Mouse (Mus musculus): ENCODE measurements at regions not wholly inside any gene's neighbourhood (a gene's known extent, or its start where the extent isn't known, plus 50 kb on each side); places are given as distances from the start of the nearest gene placed in this dataset.
A peak's percentile ranks its signal among the peaks of the same experiment; 100 is the strongest.

GRCm38 (mm10) chr17:14532298-14532978 lies 161.6 kb downstream of the Thbs2 start:
- no peaks in the 10 kb centered on the region for H3K9me3 ChIP-seq (replicated peaks; ENCODE audit: control insufficient read depth, low read length)
- 65% methylated on average over 8 of the region's 8 CpGs for WGBS
- H3K27me3 ChIP-seq (ENCODE audit: control insufficient read depth, insufficient read depth, low read length) = no peaks in the 10 kb centered on the region
- peak overlapping the region; percentile 48; the same call in 1 of the 2 replicates for H3K27ac ChIP-seq (ENCODE audit: low read length)
- H3K4me2 ChIP-seq (ENCODE audit: low read depth, low read length) = no peak overlapping the region
- no peak; the same call in 1 of the 2 replicates for ATAC-seq (replicated peaks; ENCODE audit: extremely low read depth, insufficient read depth, low FRiP score)
- H3K9ac ChIP-seq (ENCODE audit: low read length) = no peak overlapping the region
- H3K36me3 ChIP-seq (ENCODE audit: control insufficient read depth, insufficient read depth) = no peaks in the 10 kb centered on the region
- H3K4me1 ChIP-seq (ENCODE audit: control insufficient read depth, insufficient read depth, low read length) = no peaks in the 10 kb centered on the region
- H3K4me3 ChIP-seq (ENCODE audit: low read length) = no peak overlapping the region

GRCm38 (mm10) chr17:14531796-14532195 lies 162.2 kb downstream of the Thbs2 start:
- 89% methylated on average over 3 of the region's 3 CpGs for WGBS
- no peak for ATAC-seq (replicated peaks; ENCODE audit: extremely low read depth, insufficient read depth, low FRiP score)

GRCm38 (mm10) chr17:14527691-14528090 lies 166.3 kb downstream of the Thbs2 start:
- H3K4me3 ChIP-seq (ENCODE audit: low read length) = no peak overlapping the region
- H3K9ac ChIP-seq (ENCODE audit: low read length) = no peak overlapping the region
- no peaks in the 10 kb centered on the region for H3K4me1 ChIP-seq (ENCODE audit: control insufficient read depth, insufficient read depth, low read length)
- H3K36me3 ChIP-seq (ENCODE audit: control insufficient read depth, insufficient read depth) = no peaks in the 10 kb centered on the region
- no peaks in the 10 kb centered on the region for H3K9me3 ChIP-seq (replicated peaks; ENCODE audit: control insufficient read depth, low read length)
- no peak for ATAC-seq (replicated peaks; ENCODE audit: extremely low read depth, insufficient read depth, low FRiP score)
- H3K27ac ChIP-seq (ENCODE audit: low read length) = no peak overlapping the region
- H3K4me2 ChIP-seq (ENCODE audit: low read depth, low read length) = no peak overlapping the region
- H3K27me3 ChIP-seq (ENCODE audit: control insufficient read depth, insufficient read depth, low read length) = peaks cover 6% of the 10 kb centered on the region
- 75% methylated on average over 2 of the region's 2 CpGs for WGBS

More at GRCm38 (mm10) chr17:14531796-14532195, 162.2 kb downstream of the Thbs2 start:
- Histone ChIP-seq H3K27ac (ENCODE audit: low read length) (peak overlapping the region; percentile 48; the same call in 1 of the 2 replicates), H3K4me2 (ENCODE audit: low read depth, low read length) (no peak overlapping the region), H3K27me3 (ENCODE audit: control insufficient read depth, insufficient read depth, low read length) (no peaks in the 10 kb centered on the region), H3K4me3 (ENCODE audit: low read length) (no peak overlapping the region), H3K9ac (ENCODE audit: low read length) (no peak overlapping the region), H3K36me3 (ENCODE audit: control insufficient read depth, insufficient read depth) (no peaks in the 10 kb centered on the region), H3K9me3 (replicated peaks; ENCODE audit: control insufficient read depth, low read length) (no peaks in the 10 kb centered on the region), H3K4me1 (ENCODE audit: control insufficient read depth, insufficient read depth, low read length) (no peaks in the 10 kb centered on the region)

- peaks cover 13% of the 10 kb centered on the region for H3K27me3 ChIP-seq (ENCODE audit: control insufficient read depth, insufficient read depth, low read length)
- 65% methylated on average over 7 of the region's 7 CpGs for WGBS
- no peak overlapping the region for H3K9ac ChIP-seq (ENCODE audit: low read length)
- H3K4me3 ChIP-seq (ENCODE audit: low read length) = no peak overlapping the region
- H3K4me1 ChIP-seq (ENCODE audit: control insufficient read depth, insufficient read depth, low read length) = no peaks in the 10 kb centered on the region
- no peak for ATAC-seq (replicated peaks; ENCODE audit: extremely low read depth, insufficient read depth, low FRiP score)
- no peak overlapping the region for H3K4me2 ChIP-seq (ENCODE audit: low read depth, low read length)
- H3K36me3 ChIP-seq (ENCODE audit: control insufficient read depth, insufficient read depth) = no peaks in the 10 kb centered on the region
- no peak overlapping the region for H3K27ac ChIP-seq (ENCODE audit: low read length)
- no peaks in the 10 kb centered on the region for H3K9me3 ChIP-seq (replicated peaks; ENCODE audit: control insufficient read depth, low read length)
These were observed 168.8 kb downstream of the Thbs2 start for GRCm38 (mm10) chr17:14525255-14525654.

GRCm38 (mm10) chr17:14524426-14525236 lies 169.4 kb downstream of the Thbs2 start:
- H3K4me2 ChIP-seq (ENCODE audit: low read depth, low read length) = no peak overlapping the region
- H3K4me1 ChIP-seq (ENCODE audit: control insufficient read depth, insufficient read depth, low read length) = no peaks in the 10 kb centered on the region
- no peaks in the 10 kb centered on the region for H3K9me3 ChIP-seq (replicated peaks; ENCODE audit: control insufficient read depth, low read length)
- WGBS = 46% methylated on average over 13 of the region's 13 CpGs
- H3K9ac ChIP-seq (ENCODE audit: low read length) = no peak overlapping the region
- no peak overlapping the region for H3K4me3 ChIP-seq (ENCODE audit: low read length)
- H3K27ac ChIP-seq (ENCODE audit: low read length) = no peak overlapping the region
- no peaks in the 10 kb centered on the region for H3K36me3 ChIP-seq (ENCODE audit: control insufficient read depth, insufficient read depth)
- no peak for ATAC-seq (replicated peaks; ENCODE audit: extremely low read depth, insufficient read depth, low FRiP score)
- peaks cover 17% of the 10 kb centered on the region for H3K27me3 ChIP-seq (ENCODE audit: control insufficient read depth, insufficient read depth, low read length)

GRCm38 (mm10) chr17:14522011-14522410 lies 172.0 kb downstream of the Thbs2 start:
- H3K9ac ChIP-seq (ENCODE audit: low read length) = no peak overlapping the region
- no peaks in the 10 kb centered on the region for H3K36me3 ChIP-seq (ENCODE audit: control insufficient read depth, insufficient read depth)
- no peak overlapping the region for H3K4me2 ChIP-seq (ENCODE audit: low read depth, low read length)
- no peak overlapping the region for H3K4me3 ChIP-seq (ENCODE audit: low read length)
- no peak for ATAC-seq (replicated peaks; ENCODE audit: extremely low read depth, insufficient read depth, low FRiP score)
- H3K27ac ChIP-seq (ENCODE audit: low read length) = no peak overlapping the region
- H3K9me3 ChIP-seq (replicated peaks; ENCODE audit: control insufficient read depth, low read length) = no peaks in the 10 kb centered on the region
- H3K4me1 ChIP-seq (ENCODE audit: control insufficient read depth, insufficient read depth, low read length) = 0 out of 2 replicates have a peak, but pooled peaks cover 5% of the 10 kb centered on the region
- peaks cover 17% of the 10 kb centered on the region for H3K27me3 ChIP-seq (ENCODE audit: control insufficient read depth, insufficient read depth, low read length)
- 51% methylated on average over 2 of the region's 2 CpGs for WGBS

GRCm38 (mm10) chr17:14520565-14520964 lies 173.5 kb downstream of the Thbs2 start:
- no peaks in the 10 kb centered on the region for H3K9me3 ChIP-seq (replicated peaks; ENCODE audit: control insufficient read depth, low read length)
- no peaks in the 10 kb centered on the region for H3K36me3 ChIP-seq (ENCODE audit: control insufficient read depth, insufficient read depth)
- H3K4me1 ChIP-seq (ENCODE audit: control insufficient read depth, insufficient read depth, low read length) = 0 out of 2 replicates have a peak, but pooled peaks cover 5% of the 10 kb centered on the region
- no peak overlapping the region for H3K27ac ChIP-seq (ENCODE audit: low read length)
- no peak overlapping the region for H3K9ac ChIP-seq (ENCODE audit: low read length)
- 12% methylated on average over 5 of the region's 5 CpGs for WGBS
- no peak for ATAC-seq (replicated peaks; ENCODE audit: extremely low read depth, insufficient read depth, low FRiP score)
- H3K4me2 ChIP-seq (ENCODE audit: low read depth, low read length) = no peak overlapping the region
- no peak overlapping the region for H3K4me3 ChIP-seq (ENCODE audit: low read length)
- H3K27me3 ChIP-seq (ENCODE audit: control insufficient read depth, insufficient read depth, low read length) = peaks cover 19% of the 10 kb centered on the region

GRCm38 (mm10) chr17:14519367-14519766 lies 174.7 kb downstream of the Thbs2 start:
- H3K27me3 ChIP-seq (ENCODE audit: control insufficient read depth, insufficient read depth, low read length) = peaks cover 27% of the 10 kb centered on the region
- H3K4me1 ChIP-seq (ENCODE audit: control insufficient read depth, insufficient read depth, low read length) = 0 out of 2 replicates have a peak, but pooled peaks cover 5% of the 10 kb centered on the region
- 77% methylated on average over 4 of the region's 4 CpGs for WGBS
- no peak overlapping the region for H3K4me3 ChIP-seq (ENCODE audit: low read length)
- H3K4me2 ChIP-seq (ENCODE audit: low read depth, low read length) = no peak overlapping the region
- no peaks in the 10 kb centered on the region for H3K9me3 ChIP-seq (replicated peaks; ENCODE audit: control insufficient read depth, low read length)
- ATAC-seq (replicated peaks; ENCODE audit: extremely low read depth, insufficient read depth, low FRiP score) = no peak
- no peak overlapping the region for H3K9ac ChIP-seq (ENCODE audit: low read length)
- H3K36me3 ChIP-seq (ENCODE audit: control insufficient read depth, insufficient read depth) = no peaks in the 10 kb centered on the region
- no peak overlapping the region for H3K27ac ChIP-seq (ENCODE audit: low read length)

GRCm38 (mm10) chr17:14518216-14518615 lies 175.8 kb downstream of the Thbs2 start:
- no peak overlapping the region for H3K9ac ChIP-seq (ENCODE audit: low read length)
- no peaks in the 10 kb centered on the region for H3K9me3 ChIP-seq (replicated peaks; ENCODE audit: control insufficient read depth, low read length)
- H3K36me3 ChIP-seq (ENCODE audit: control insufficient read depth, insufficient read depth) = no peaks in the 10 kb centered on the region
- H3K4me1 ChIP-seq (ENCODE audit: control insufficient read depth, insufficient read depth, low read length) = 0 out of 2 replicates have a peak, but pooled peaks cover 5% of the 10 kb centered on the region
- H3K27me3 ChIP-seq (ENCODE audit: control insufficient read depth, insufficient read depth, low read length) = peaks cover 27% of the 10 kb centered on the region
- no peak overlapping the region for H3K4me2 ChIP-seq (ENCODE audit: low read depth, low read length)
- H3K4me3 ChIP-seq (ENCODE audit: low read length) = no peak overlapping the region
- 83% methylated on average over 12 of the region's 12 CpGs for WGBS
- H3K27ac ChIP-seq (ENCODE audit: low read length) = no peak overlapping the region
- ATAC-seq (replicated peaks; ENCODE audit: extremely low read depth, insufficient read depth, low FRiP score) = no peak

Measured in heart, embryonic 16.5 days (tissue).